Mouse (Mus musculus): ENCODE measurements around the gene Amn. TPM values are rescaled to one million over a fixed set of nuclear protein-coding genes. Genes with fewer than 3 reads are reported as not detected.

Gene Amn
- polyA plus RNA-seq, 1 experiment from 2014 or later = 0.63 TPM

DNA sequence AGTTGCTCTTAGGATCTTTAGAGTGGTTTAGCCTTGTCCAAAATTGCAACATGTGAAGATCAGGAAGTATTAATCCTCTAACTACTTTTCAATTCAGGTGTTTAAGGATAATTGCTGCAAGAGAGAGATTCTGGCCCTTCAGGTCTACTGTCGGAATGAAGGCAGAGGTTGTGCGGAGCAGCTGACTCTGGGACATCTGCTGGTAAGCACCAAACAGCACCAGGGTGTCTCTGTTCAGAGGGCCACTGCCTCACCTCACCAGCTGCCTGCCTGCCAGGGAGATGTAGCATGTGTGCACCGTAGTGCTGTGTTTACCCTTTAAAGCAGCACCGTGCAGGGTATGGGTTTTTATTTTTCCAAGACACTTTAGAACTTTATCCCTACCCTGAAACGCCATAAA is 28.5 kb upstream of the Amn start:
- Histone ChIP-seq H3K4me3 (replicated peaks) (no peak overlapping the region), H3K36me3 (replicated peaks) (peaks cover 55% of the 10 kb centered on the region), H3K27ac (no peak overlapping the region), H3K27me3 (no peaks in the 10 kb centered on the region), H3K4me2 (no peak overlapping the region), H3K4me1 (no peaks in the 10 kb centered on the region), H3K9ac (no peak overlapping the region), H3K9me3 (no peaks in the 10 kb centered on the region)
- WGBS = 90% methylated on average over 5 of the region's 5 CpGs
- ATAC-seq (ENCODE audit: low FRiP score) = no peak

DNA sequence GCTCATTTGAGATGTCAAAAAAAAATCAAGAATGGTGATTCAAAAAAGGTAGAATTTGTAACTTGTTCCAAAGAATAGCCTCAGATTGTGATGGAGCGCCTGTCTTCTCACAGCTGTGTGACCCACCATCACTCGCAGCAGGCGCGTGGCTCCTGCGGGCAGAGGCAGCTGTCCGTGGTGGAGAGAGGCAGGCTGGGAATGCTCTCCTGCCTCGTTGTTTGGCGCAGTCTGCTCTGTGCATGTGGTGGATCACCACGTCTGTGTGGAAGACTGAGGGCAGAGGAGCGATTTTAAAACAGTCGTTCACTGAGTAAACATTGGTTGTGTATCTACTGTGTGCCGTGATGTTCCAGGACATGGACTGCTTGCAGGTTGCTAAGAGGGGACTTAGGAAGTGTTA is 27.2 kb upstream of the Amn start:
- no peak for ATAC-seq (ENCODE audit: low FRiP score)
- no peaks in the 10 kb centered on the region for H3K9me3 ChIP-seq
- no peaks in the 10 kb centered on the region for H3K27me3 ChIP-seq
- no peak overlapping the region for H3K4me3 ChIP-seq (replicated peaks)
- no peak overlapping the region for H3K4me2 ChIP-seq
- no peak overlapping the region for H3K9ac ChIP-seq
- no peak overlapping the region for H3K27ac ChIP-seq
- peaks cover 56% of the 10 kb centered on the region for H3K36me3 ChIP-seq (replicated peaks)
- 95% methylated on average over 12 of the region's 12 CpGs for WGBS
- H3K4me1 ChIP-seq = no peaks in the 10 kb centered on the region

DNA sequence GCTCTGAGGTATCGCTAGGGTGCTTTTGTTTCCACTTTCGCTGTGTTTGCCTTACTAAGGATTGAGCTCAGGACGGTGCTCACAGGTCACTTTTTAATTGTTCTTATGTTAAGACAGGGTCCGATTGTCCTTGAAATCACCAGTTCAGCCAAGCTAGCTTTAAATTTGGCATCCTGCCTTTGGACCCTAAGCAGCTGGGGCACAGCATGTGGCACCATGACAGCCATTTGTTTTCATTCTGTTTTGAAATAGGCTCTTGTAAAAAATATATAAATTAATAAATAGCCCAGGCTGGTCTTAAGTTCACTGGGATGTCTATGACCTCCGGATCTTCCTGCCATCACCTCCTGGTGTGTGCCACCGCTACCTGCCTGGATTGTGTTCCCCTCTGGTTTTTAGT is 25.8 kb upstream of the Amn start:
- Histone ChIP-seq H3K9ac (no peak overlapping the region), H3K9me3 (no peaks in the 10 kb centered on the region), H3K27me3 (no peaks in the 10 kb centered on the region), H3K4me3 (replicated peaks) (no peak overlapping the region), H3K27ac (no peak overlapping the region), H3K36me3 (replicated peaks) (peaks cover 49% of the 10 kb centered on the region), H3K4me1 (no peaks in the 10 kb centered on the region), H3K4me2 (no peak overlapping the region)
- WGBS = 78% methylated on average over 6 of the region's 6 CpGs
- ATAC-seq (ENCODE audit: low FRiP score) = no peak

DNA sequence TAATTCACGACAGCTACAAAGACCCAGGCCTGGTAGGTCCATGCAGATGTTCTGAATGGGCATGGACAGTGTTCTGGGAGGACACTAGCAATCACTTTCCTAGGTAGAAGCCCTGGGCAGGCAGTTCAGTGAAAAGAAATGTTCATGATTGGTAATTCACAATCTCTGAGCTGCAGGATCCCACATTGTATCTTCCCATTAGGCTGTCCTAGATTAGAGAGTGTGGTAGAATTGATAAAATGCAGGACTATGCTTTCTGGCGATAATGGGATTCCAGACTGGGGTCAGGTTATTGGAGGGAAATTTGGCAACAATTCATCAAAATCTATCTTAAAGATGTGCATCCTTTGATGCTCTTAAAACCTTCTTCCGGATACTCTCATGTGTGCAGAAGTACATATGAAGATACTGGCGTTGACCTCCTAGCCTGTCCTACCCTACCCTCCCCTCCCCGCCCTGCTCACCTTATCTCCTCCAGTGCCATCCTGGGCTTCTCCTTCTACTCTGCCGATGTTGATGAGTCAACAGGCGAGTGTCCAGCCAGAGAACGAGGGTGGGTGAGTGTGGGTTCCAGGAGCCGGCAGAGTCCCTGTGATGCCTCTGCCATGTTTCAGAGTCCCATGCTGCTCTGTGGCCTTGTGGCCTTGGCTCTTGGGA is 24.0 kb upstream of the Amn start:
- H3K9ac ChIP-seq = no peak overlapping the region
- H3K36me3 ChIP-seq (replicated peaks) = peaks cover 51% of the 10 kb centered on the region
- H3K4me2 ChIP-seq = no peak overlapping the region
- no peaks in the 10 kb centered on the region for H3K9me3 ChIP-seq
- WGBS = 95% methylated on average over 9 of the region's 9 CpGs
- H3K27ac ChIP-seq = no peak overlapping the region
- no peak overlapping the region for H3K4me3 ChIP-seq (replicated peaks)
- H3K4me1 ChIP-seq = no peaks in the 10 kb centered on the region
- no peak for ATAC-seq (ENCODE audit: low FRiP score)
- no peaks in the 10 kb centered on the region for H3K27me3 ChIP-seq

DNA sequence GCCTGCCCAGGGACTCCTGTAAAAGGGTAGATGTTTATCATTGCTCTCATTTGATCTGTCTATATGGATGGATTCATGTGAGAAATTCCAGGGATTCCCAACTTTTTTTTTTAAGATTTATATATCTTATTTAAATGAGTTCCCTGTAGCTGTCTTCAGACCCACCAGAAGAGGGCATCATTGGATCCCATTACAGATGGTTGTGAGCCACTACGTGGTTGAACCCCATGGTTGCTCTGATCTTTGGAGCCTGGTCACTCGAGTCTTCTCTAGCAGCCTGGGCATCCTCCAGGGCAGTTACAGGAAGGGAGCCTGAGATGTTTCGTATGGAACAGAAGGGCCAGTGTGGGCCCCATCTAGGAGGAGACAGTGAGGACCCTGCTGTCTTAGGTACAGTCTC is 21.8 kb upstream of the Amn start:
- peaks cover 44% of the 10 kb centered on the region for H3K36me3 ChIP-seq (replicated peaks)
- no peak overlapping the region for H3K4me3 ChIP-seq (replicated peaks)
- no peak overlapping the region for H3K4me2 ChIP-seq
- no peak overlapping the region for H3K27ac ChIP-seq
- H3K9ac ChIP-seq = no peak overlapping the region
- no peaks in the 10 kb centered on the region for H3K9me3 ChIP-seq
- WGBS = 60% methylated on average over 3 of the region's 3 CpGs
- H3K27me3 ChIP-seq = no peaks in the 10 kb centered on the region
- ATAC-seq (ENCODE audit: low FRiP score) = no peak
- H3K4me1 ChIP-seq = no peaks in the 10 kb centered on the region; the same call in 1 of the 2 replicates

DNA sequence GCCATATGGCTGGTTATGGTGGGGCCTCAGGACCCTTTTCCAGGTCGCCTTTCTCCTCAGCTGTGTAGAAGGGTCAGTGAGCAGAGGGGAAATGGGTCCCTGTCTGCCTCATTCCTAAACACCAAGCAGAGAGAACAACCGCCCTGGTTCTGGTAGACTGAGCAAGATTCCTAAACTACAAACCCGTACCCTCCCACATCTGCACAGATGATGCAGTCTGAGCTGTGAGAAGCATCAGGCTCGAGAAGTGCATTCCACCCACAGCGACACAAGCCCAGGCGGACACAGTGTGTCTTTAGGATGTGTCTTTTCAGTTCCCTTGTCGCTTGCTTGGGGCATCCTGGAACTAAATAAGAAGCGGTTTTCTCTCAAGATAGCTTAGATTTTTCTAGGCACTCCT is 20.8 kb upstream of the Amn start:
- Histone ChIP-seq H3K9ac (no peak overlapping the region), H3K9me3 (no peaks in the 10 kb centered on the region), H3K27me3 (no peaks in the 10 kb centered on the region), H3K4me1 (no peaks in the 10 kb centered on the region; the same call in none of the 2 replicates), H3K36me3 (replicated peaks) (peaks cover 36% of the 10 kb centered on the region), H3K4me3 (replicated peaks) (no peak overlapping the region), H3K27ac (no peak overlapping the region), H3K4me2 (no peak overlapping the region)
- 83% methylated on average over 8 of the region's 8 CpGs for WGBS
- ATAC-seq (ENCODE audit: low FRiP score) = no peak

DNA sequence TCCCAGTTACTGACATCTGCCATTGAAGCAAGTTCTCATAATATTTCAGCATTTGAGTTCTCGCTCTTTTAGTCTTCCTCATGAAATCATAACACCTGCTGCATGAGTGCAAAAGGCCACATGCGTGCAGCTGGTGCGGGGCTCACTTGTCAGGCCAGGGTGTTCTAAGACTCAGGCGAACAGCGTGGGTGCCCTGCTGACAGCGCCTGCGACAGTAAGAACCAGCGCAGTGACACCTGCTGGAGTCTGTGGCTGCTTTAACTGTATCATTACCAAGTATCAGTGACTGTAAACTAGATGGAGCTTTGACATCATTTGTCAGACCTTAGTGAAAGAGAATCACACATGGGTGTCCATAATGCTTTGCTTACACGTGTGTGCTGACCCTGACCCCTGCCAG is 19.7 kb upstream of the Amn start:
- no peak overlapping the region for H3K27ac ChIP-seq
- 77% methylated on average over 9 of the region's 9 CpGs for whole genome bisulfite sequencing
- no peaks in the 10 kb centered on the region for H3K9me3 ChIP-seq
- H3K4me3 ChIP-seq (replicated peaks) = no peak overlapping the region
- no peak overlapping the region for H3K4me2 ChIP-seq
- H3K27me3 ChIP-seq = no peaks in the 10 kb centered on the region
- H3K9ac ChIP-seq = no peak overlapping the region
- ATAC-seq (ENCODE audit: low FRiP score) = no peak
- peaks cover 42% of the 10 kb centered on the region for H3K36me3 ChIP-seq (replicated peaks)
- no peaks in the 10 kb centered on the region; the same call in none of the 2 replicates for H3K4me1 ChIP-seq

DNA sequence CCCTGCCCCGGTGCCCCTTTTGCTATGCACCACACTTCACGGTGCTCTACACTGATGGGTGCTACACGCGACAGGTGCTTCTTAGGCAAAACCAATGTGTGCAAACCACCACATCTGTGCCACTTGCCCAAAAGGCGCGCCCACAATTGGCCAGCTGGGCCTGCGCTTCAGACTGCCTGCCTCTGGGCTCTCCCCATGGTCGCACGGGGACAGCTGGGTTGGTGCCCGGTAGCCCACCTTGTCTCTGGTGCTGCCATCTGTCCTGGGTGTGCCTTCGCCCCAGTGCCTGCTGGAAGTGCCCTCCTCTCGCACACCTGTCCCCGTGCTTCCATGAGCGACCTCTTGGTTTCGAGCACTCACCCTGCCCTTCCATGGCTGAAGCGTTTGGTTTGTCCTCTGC is 7.2 kb upstream of the Amn start:
- Histone ChIP-seq H3K4me1 (0 out of 2 replicates have a peak, but pooled peaks cover 3% of the 10 kb centered on the region), H3K9ac (no peak overlapping the region), H3K36me3 (replicated peaks) (peaks cover 45% of the 10 kb centered on the region), H3K4me2 (no peak overlapping the region), H3K4me3 (replicated peaks) (no peak overlapping the region), H3K27ac (no peak overlapping the region), H3K27me3 (peaks cover 7% of the 10 kb centered on the region; the same call in 1 of the 2 replicates), H3K9me3 (no peaks in the 10 kb centered on the region)
- ATAC-seq (ENCODE audit: low FRiP score) = no peak
- 95% methylated on average over 16 of the region's 16 CpGs for WGBS

DNA sequence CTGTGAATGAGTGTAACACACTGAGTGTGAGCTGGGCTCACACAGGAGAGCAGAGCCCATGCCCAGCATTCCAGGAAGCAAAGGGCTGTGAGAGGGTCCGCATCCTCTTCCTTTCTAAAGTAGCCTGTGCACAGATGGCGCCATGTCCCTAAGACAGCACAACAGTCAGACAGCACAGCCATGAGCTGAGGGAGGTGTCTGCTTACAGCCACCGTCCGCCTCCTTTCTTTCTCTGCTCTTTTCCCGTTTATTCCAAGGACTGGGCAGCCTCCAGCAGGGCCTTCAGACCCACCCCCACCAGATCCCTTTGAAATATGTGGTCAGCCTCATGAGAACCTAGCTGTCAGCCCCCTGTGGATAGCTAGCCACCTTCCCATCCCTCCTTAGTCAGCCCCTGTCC is 5.7 kb upstream of the Amn start:
- no peak for ATAC-seq (ENCODE audit: low FRiP score)
- Histone ChIP-seq H3K9ac (no peak overlapping the region), H3K4me2 (no peak overlapping the region), H3K27ac (no peak overlapping the region), H3K27me3 (peaks cover 22% of the 10 kb centered on the region), H3K9me3 (no peaks in the 10 kb centered on the region), H3K4me1 (0 out of 2 replicates have a peak, but pooled peaks cover 3% of the 10 kb centered on the region), H3K4me3 (replicated peaks) (no peak overlapping the region), H3K36me3 (replicated peaks) (peaks cover 34% of the 10 kb centered on the region)
- 55% methylated on average over 5 of the region's 5 CpGs for WGBS

DNA sequence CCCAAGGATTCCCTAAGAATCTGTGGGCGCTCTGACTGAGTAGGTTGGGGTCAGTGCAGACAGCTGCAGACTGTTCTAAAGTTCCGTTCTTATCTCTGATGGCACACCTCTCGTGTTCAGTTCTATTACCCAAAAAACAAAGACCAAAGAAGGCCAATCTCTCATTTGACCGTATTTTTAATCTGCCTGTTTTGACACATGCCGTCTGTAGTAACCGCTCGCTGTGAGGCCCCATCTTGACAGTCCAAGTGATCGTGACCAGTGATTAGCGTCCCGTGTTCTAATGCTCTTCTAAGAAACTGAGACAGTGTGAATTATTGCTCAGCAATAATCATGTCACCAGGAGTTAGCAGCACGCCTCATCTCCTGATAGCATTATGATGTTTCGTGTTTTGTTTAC is 4.3 kb upstream of the Amn start:
- H3K4me2 ChIP-seq = no peak overlapping the region
- no peak overlapping the region for H3K27ac ChIP-seq
- H3K27me3 ChIP-seq = peaks cover 35% of the 10 kb centered on the region
- no peak for ATAC-seq (ENCODE audit: low FRiP score)
- H3K36me3 ChIP-seq (replicated peaks) = peaks cover 21% of the 10 kb centered on the region
- no peaks in the 10 kb centered on the region for H3K9me3 ChIP-seq
- H3K4me1 ChIP-seq = 0 out of 2 replicates have a peak, but pooled peaks cover 3% of the 10 kb centered on the region
- no peak overlapping the region for H3K4me3 ChIP-seq (replicated peaks)
- WGBS = 60% methylated on average over 12 of the region's 12 CpGs
- H3K9ac ChIP-seq = no peak overlapping the region

DNA sequence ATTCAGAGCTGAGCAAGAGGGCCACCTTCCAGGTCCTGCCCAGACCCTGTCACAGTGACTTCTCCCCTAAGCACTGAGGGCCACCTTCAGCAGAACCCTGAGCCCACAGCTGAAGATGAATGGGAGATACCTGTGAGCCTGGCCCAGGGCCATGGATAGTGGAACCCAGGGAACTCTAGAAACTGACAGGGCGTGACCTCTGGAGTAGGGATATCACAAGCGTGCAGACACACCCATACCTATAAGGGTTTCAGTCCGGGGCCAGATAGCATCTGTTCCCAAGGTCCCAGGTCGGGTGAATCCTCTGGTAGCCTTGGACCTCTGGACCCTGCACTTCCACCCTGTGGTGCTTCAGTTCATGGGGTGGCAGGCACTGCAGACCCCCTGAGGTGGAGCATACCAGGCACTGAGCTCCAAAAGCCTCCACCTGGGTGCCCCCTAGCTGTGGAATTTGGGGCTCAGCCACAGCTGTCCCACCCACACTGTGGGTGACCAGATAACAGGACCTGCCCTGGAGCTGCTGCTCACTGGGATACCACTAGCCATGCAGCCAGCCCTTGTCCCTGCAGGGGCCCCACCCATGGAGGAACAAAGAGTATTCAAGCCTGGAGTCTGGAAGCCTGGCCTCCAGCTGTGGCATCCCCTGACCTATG is 3.1 kb upstream of the Amn start:
- Histone ChIP-seq H3K4me2 (no peak overlapping the region), H3K4me1 (0 out of 2 replicates have a peak, but pooled peaks cover 3% of the 10 kb centered on the region), H3K27me3 (peaks cover 48% of the 10 kb centered on the region), H3K27ac (no peak overlapping the region), H3K9ac (no peak overlapping the region), H3K9me3 (no peaks in the 10 kb centered on the region), H3K36me3 (replicated peaks) (peaks cover 13% of the 10 kb centered on the region), H3K4me3 (replicated peaks) (no peak overlapping the region)
- 84% methylated on average over 4 of the region's 4 CpGs for WGBS
- no peak for ATAC-seq (ENCODE audit: low FRiP score)

DNA sequence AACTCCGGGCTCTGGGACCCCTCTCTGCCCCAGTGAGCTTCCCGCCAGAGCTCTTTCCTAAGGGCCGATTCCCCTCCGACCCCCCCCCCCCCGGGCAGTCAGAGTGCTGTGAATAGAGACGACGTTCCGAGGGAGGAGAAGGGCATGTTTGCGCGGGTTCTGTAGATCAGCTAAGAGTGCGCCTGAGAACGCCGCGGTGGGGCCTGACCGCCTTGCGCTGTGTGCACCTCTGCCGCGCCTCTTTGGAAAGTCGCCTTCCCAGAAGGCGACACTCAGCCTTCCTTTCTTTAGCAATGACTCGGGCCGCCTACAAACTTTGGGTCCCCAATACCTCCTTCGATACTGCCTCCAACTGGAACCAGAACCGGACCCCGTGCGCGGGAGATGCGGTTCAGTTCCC is 511 bp downstream of the Amn start:
- Histone ChIP-seq H3K9me3 (no peaks in the 10 kb centered on the region), H3K4me2 (no peak overlapping the region), H3K4me1 (peaks cover 22% of the 10 kb centered on the region), H3K27ac (no peak overlapping the region), H3K4me3 (replicated peaks) (no peak overlapping the region), H3K27me3 (peaks cover 84% of the 10 kb centered on the region), H3K36me3 (replicated peaks) (no peaks in the 10 kb centered on the region; the same call in 1 of the 2 replicates), H3K9ac (no peak overlapping the region)
- 5% methylated on average over 28 of the region's 28 CpGs for WGBS
- ATAC-seq (ENCODE audit: low FRiP score) = no peak

DNA sequence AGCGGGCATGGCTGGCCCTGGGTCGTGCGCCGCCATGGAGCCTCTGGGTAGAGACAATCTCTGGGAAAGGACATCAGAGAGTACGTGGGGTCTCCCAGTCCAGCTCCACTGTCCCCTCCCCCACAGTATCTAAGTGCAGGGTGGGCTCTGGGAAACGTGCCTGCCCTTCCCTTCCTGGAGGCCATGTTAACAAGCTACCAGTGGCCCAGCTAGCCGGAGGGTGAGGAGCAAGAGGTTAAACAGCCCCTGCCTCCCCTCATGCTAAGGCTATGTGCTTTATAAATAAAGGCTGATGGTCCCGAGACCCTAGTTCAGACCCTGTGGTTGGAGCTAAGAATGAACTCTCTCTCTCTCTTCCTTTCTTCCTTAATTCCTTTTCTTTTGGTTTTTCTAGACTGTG is 1.1 kb downstream of the Amn start:
- H3K27me3 ChIP-seq = peaks cover 89% of the 10 kb centered on the region
- peaks cover 21% of the 10 kb centered on the region for H3K4me1 ChIP-seq
- H3K4me2 ChIP-seq = no peak overlapping the region
- 28% methylated on average over 8 of the region's 8 CpGs for WGBS
- H3K9ac ChIP-seq = no peak overlapping the region
- no peak overlapping the region for H3K4me3 ChIP-seq (replicated peaks)
- H3K27ac ChIP-seq = no peak overlapping the region
- no peak for ATAC-seq (ENCODE audit: low FRiP score)
- H3K9me3 ChIP-seq = no peaks in the 10 kb centered on the region
- no peaks in the 10 kb centered on the region; the same call in 1 of the 2 replicates for H3K36me3 ChIP-seq (replicated peaks)

All from forebrain, embryonic 12.5 days (tissue).